Mouse (Mus musculus): Measurements from ENCODE around the gene Cstl1.
"Not testable (repeated sequence)": the region's sequence is repeated elsewhere in the genome, so short reads cannot be mapped to it uniquely, and the experiment has no call there.

The Cstl1 gene

GRCm38 (mm10) chr2:148750058-148750457 lies at the start of gene Cstl1:
Gene Cstl1 (plus strand): TSS chr2:148750358.
- DNase-seq (ENCODE audit: low spot score) = no peak

GRCm38 (mm10) chr2:148706409-148707201 lies 43.6 kb upstream of the Cstl1 start:
- DNase-seq (ENCODE audit: low spot score) = no peak

- DNase-seq (ENCODE audit: low spot score) = no peak
These were observed 43.0 kb upstream of the Cstl1 start for GRCm38 (mm10) chr2:148707202-148707530.

GRCm38 (mm10) chr2:148712326-148712725 lies 37.8 kb upstream of the Cstl1 start:
- no peak for DNase-seq (ENCODE audit: low spot score)

GRCm38 (mm10) chr2:148717072-148717471 lies 33.1 kb upstream of the Cstl1 start:
- DNase-seq (ENCODE audit: low spot score) = no peak

GRCm38 (mm10) chr2:148719271-148719995 lies 30.7 kb upstream of the Cstl1 start:
- DNase-seq (ENCODE audit: low spot score) = no peak

GRCm38 (mm10) chr2:148731614-148732326 lies 18.4 kb upstream of the Cstl1 start:
- no peak for DNase-seq (ENCODE audit: low spot score)

GRCm38 (mm10) chr2:148732327-148733000 lies 17.7 kb upstream of the Cstl1 start, which contains the start of gene Napb:
Gene Napb (minus strand): TSS chr2:148732467.
- peak; percentile 13 for DNase-seq (ENCODE audit: low spot score)

GRCm38 (mm10) chr2:148743001-148743400 lies 7.2 kb upstream of the Cstl1 start:
- DNase-seq (ENCODE audit: low spot score) = no peak

- DNase-seq (ENCODE audit: low spot score) = no peak
These were observed 6.2 kb upstream of the Cstl1 start for GRCm38 (mm10) chr2:148743846-148744407.

GRCm38 (mm10) chr2:148751893-148752813 lies 2.0 kb downstream of the Cstl1 start:
- DNase-seq (ENCODE audit: low spot score) = peak; percentile 36

GRCm38 (mm10) chr2:148754310-148754846 lies 4.2 kb downstream of the Cstl1 start:
- DNase-seq (ENCODE audit: low spot score) = no peak

GRCm38 (mm10) chr2:148763648-148764388 lies 13.7 kb downstream of the Cstl1 start:
- DNase-seq (ENCODE audit: low spot score) = peak; percentile 19

- DNase-seq (ENCODE audit: low spot score) = not testable (repeated sequence)
These were observed 21.2 kb downstream of the Cstl1 start, which contains the start of gene Cst11 for GRCm38 (mm10) chr2:148771397-148771796. Gene Cst11 (minus strand): TSS chr2:148771497.

- DNase-seq (ENCODE audit: low spot score) = no peak
These were observed 31.6 kb downstream of the Cstl1 start, which contains the start of gene 8030411F24Rik for GRCm38 (mm10) chr2:148781709-148782108. Gene 8030411F24Rik (plus strand): TSS chr2:148782009.

- DNase-seq (ENCODE audit: low spot score) = no peak
These were observed 39.0 kb downstream of the Cstl1 start, which contains the start of gene Cst12 for GRCm38 (mm10) chr2:148789142-148789541. Gene Cst12 (plus strand): TSS chr2:148789361.

GRCm38 (mm10) chr2:148798485-148798884 lies 48.3 kb downstream of the Cstl1 start, which contains the start of gene Cst8:
Gene Cst8 (plus strand): TSS chr2:148798785.
- DNase-seq (ENCODE audit: low spot score) = no peak

GRCm38 (mm10) chr2:148801491-148801921 lies 51.3 kb downstream of the Cstl1 start:
- DNase-seq (ENCODE audit: low spot score) = no peak
